Mouse (Mus musculus) gastrocnemius, postnatal 14 days (tissue): Measurements from ENCODE around the gene Susd1. TPM values are rescaled to one million over a fixed set of nuclear protein-coding genes. Genes with fewer than 3 reads are reported as not detected.

Experiments used
- DNase-seq: peaks from one replicate; pipeline ENCODE4 v3.0.0; 2021; ENCODE audit warnings: mixed read lengths
- intact Hi-C: fragments of 180-260 bp; cut with DNase I; formaldehyde crosslinking; loops from one replicate; pipeline ENCODE4 v1.15.1; 2025; ENCODE audit warnings: low total_unique reads
- total RNA-seq, 2 experiments: library from RNA; stranded (reverse); gene quantifications; 2 replicates each; pipeline ENCODE4 v1.2.3; 2021

Gene Susd1
- total RNA-seq, 2 experiments from 2014 or later = 0.40 to 1.3 TPM

GRCm38 (mm10) chr4:59265631-59266030 lies 172.8 kb downstream of the Susd1 start:
- DNase-seq = no peak

GRCm38 (mm10) chr4:59265182-59265581 lies 173.3 kb downstream of the Susd1 start:
- intact Hi-C loops = no loop called here
- DNase-seq = no peak

More at GRCm38 (mm10) chr4:59265631-59266030, 172.8 kb downstream of the Susd1 start:
- intact Hi-C loops = no loop called here

Other genes with a start within 250 kb of the Susd1 start
- 10 to 100 TPM; 10.2 to 10.4 TPM for gene Ugcg, start 249.4 kb downstream of the Susd1 start, total RNA-seq
- 10 to 100 TPM; 18.5 to 20.3 TPM for gene Ptbp3, start 110.7 kb upstream of the Susd1 start, total RNA-seq
- gene Hsdl2, start 142.9 kb upstream of the Susd1 start, total RNA-seq = 10 to 100 TPM; 47.5 to 65.0 TPM
- gene E130308A19Rik, start 187.6 kb upstream of the Susd1 start, total RNA-seq = 1 to 10 TPM; 3.7 to 5.2 TPM